Mouse (Mus musculus) bone marrow macrophage, adult 2 months (primary cell): Measurements from ENCODE around the gene Cenpb.

Experiments
- CTCF ChIP-seq: IDR thresholded peaks from 2 replicates; pipeline ENCODE4 v1.5.1; 2012; ENCODE audit warnings: low read depth, mild to moderate bottlenecking, low read length, moderate library complexity
- POLR2A ChIP-seq: IDR thresholded peaks from 2 replicates; pipeline ENCODE4 v1.6.1; 2012; ENCODE audit warnings: mild to moderate bottlenecking, low read depth, low read length, borderline replicate concordance

- TF ChIP-seq POLR2A, result no peak
- no peak for TF ChIP-seq CTCF
Observed at GRCm38 (mm10) chr2:131139287-131139686, 40.6 kb downstream of the Cenpb start.
